Mouse (Mus musculus): Measurements from ENCODE around the gene Olfr849.

Olfr849 gene

DNA sequence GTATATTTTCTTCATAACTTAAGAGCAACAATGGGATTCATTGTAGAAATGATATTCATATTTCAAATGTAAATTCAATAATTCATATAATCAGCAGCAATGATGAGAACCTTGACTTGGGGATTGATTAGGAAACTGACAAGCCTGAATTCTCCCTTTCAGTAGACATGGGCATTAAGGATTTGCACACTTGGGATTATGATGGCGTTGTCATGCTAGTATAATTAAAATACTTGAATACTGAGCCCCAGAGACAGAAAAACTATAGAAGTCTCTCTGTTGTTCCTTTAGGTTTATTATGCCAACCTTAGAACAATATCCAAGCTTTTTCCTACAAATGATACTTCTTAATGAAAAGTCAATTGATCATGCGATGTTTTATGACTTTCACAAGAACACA is at the start of gene Olfr849:
Gene Olfr849, plus strand, starts transcription at position 301 of the 400 bp plus-strand sequence.
- DNase-seq (ENCODE audit: low spot score in 2 of 2) = no peak

DNA sequence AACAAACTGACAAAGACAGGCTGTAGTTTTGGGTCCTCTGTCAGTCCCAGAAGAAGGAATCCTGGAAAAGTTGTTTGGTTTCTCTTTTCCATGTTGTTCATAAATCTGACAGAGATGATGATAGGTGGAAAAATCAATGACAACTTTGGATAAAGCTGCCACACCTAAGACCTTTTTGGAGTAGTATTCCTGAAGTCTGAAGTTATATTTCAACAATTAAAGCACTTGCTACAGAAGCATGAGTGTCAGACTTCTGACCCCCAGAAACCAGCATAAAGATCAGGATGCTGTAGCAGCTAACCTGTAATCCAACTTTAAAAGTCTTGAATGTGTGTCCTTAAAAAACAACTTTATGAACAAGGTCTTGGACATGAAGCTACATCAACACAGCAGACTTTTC is 38.1 kb downstream of the Olfr849 start, which contains the start of gene Olfr850:
Gene Olfr850, minus strand, starts transcription at position 101 of the 400 bp plus-strand sequence.
- no peak for DNase-seq (ENCODE audit: low spot score in 2 of 2)

DNA sequence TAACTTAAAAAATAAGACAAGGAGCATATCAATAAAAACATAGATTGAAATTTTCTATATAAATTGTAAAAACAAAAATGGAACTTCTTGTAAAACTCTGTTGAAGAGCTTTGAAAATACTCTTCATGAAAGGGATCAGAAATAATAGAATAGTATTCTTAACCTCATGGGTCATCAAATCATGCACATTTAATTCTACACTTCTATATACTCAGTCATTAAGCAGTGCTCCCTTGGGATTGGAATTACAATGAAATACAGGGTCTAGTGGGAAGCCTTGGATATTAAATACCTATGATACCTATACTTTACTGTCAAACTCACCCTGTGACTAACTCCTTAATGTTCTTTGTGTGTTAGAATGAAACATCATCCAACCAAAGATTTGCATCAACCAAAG is 52.9 kb downstream of the Olfr849 start, which contains the start of gene Olfr851:
Gene Olfr851, plus strand, starts transcription at position 301 of the 400 bp plus-strand sequence.
- DNase-seq (ENCODE audit: low spot score in 2 of 2) = no peak
